9 mouse cellular contexts compared by ENCODE assay signal in the genomic region with DNA sequence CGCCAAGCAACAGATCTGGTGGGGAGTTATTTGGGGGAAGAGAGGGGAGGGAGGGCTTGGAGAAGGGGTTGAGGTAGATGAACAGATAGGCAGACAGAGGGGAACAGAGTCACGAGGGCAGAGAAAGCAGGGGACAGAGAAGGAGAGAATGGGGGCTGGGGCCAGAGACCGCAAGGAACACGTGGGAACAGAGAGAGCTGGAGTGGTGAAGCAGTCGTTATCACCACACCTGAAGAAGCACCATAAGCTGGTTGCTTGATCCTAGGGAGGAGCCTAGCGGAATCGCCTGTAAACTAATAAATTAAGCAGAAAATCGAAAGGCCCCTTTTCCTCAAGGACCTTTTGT. TPM values are rescaled to one million over a fixed set of nuclear protein-coding genes. Genes with fewer than 3 reads are reported as not detected.
DNase-seq lines count a peak whose midpoint lies in the region; ATAC-seq and TF ChIP-seq lines count a peak whose summit lies in the region.
"Had no signal": no experiment of that assay in that cellular context is flagged by ENCODE, and none has a peak within 500 bp of the region (broad histone marks: within the 10 kb centered on the region; RNA-seq: fewer than 3 reads in every experiment).

No protein-coding gene starts in this region.

- no peaks in the 10 kb centered on the region for H3K9me3 ChIP-seq in heart, embryonic 14.5 days (ENCODE audit: control insufficient read depth, low read length)
- no peaks in the 10 kb centered on the region for H3K9me3 ChIP-seq in hindbrain, embryonic 14.5 days (ENCODE audit: control insufficient read depth, low read length)
- no peaks in the 10 kb centered on the region for H3K9me3 ChIP-seq in midbrain, embryonic 12.5 days

- peaks cover 0 to 5% of the 10 kb centered on the region in 2 experiments; a peak in 1 of 4 replicates for H3K4me1 ChIP-seq in heart, embryonic 14.5 days (ENCODE audit: control insufficient read depth in 2 of 2, insufficient read depth in 2 of 2, low read length in 2 of 2)
- H3K4me1 ChIP-seq in bone marrow macrophage, adult 2 months (ENCODE audit: control insufficient read depth, insufficient read depth, low read length) = no peaks in the 10 kb centered on the region
- H3K4me1 ChIP-seq in hindbrain, embryonic 14.5 days (replicated peaks; ENCODE audit: control insufficient read depth, insufficient read depth, low read length) = peaks cover 8% of the 10 kb centered on the region
- H3K4me1 ChIP-seq in midbrain, embryonic 12.5 days = peaks cover 12% of the 10 kb centered on the region

- H3K36me3 ChIP-seq in heart, embryonic 14.5 days (ENCODE audit: control insufficient read depth, insufficient read depth, low read length) = peaks cover 14% of the 10 kb centered on the region
- no peaks in the 10 kb centered on the region for H3K36me3 ChIP-seq in hindbrain, embryonic 14.5 days (replicated peaks; ENCODE audit: control insufficient read depth, insufficient read depth)
- no peaks in the 10 kb centered on the region for H3K36me3 ChIP-seq in midbrain, embryonic 12.5 days

- no peaks in the 10 kb centered on the region for H3K27me3 ChIP-seq in heart, embryonic 14.5 days (ENCODE audit: control insufficient read depth, insufficient read depth, low read length)
- no peaks in the 10 kb centered on the region for H3K27me3 ChIP-seq in hindbrain, embryonic 14.5 days (ENCODE audit: control insufficient read depth, insufficient read depth, low read length)
- no peaks in the 10 kb centered on the region for H3K27me3 ChIP-seq in midbrain, embryonic 12.5 days

- TF ChIP-seq CTCF in bone marrow macrophage, adult 2 months (IDR thresholded peaks at IDR 0.05; ENCODE audit: low read depth, low read length) = no peak

- TF ChIP-seq POLR2A in bone marrow macrophage, adult 2 months (IDR thresholded peaks at IDR 0.05; ENCODE audit: borderline replicate concordance, low read depth, low read length) = no peak

- H3K4me3 ChIP-seq in heart, embryonic 14.5 days (ENCODE audit: control insufficient read depth in 1 of 2, insufficient read depth in 1 of 2, low read depth in 1 of 2, low read length in 2 of 2) = peak overlapping the region; percentile 48 to 54
- H3K4me3 ChIP-seq in bone marrow macrophage, adult 2 months (ENCODE audit: insufficient read depth, low read length) = peak overlapping the region; percentile 50
- H3K4me3 ChIP-seq in hindbrain, embryonic 14.5 days (replicated peaks; ENCODE audit: low read length) = peak overlapping the region; percentile 34
- H3K4me3 ChIP-seq in midbrain, embryonic 12.5 days = peak overlapping the region; percentile 37

- peak overlapping the region; percentile 75 for H3K4me2 ChIP-seq in heart, embryonic 14.5 days (ENCODE audit: low read length)
- H3K4me2 ChIP-seq in hindbrain, embryonic 14.5 days (replicated peaks) = peak overlapping the region; percentile 84
- peak overlapping the region; percentile 86 for H3K4me2 ChIP-seq in midbrain, embryonic 12.5 days (replicated peaks)

- intact Hi-C loops in gastrocnemius, postnatal 36 days (cut with DNase I) = no loop called here

- 4% methylated on average over 8 of the region's 8 CpGs for WGBS in heart, embryonic 14.5 days
- 4% methylated on average over 8 of the region's 8 CpGs for WGBS in hindbrain, embryonic 14.5 days
- 6% methylated on average over 8 of the region's 8 CpGs for WGBS in midbrain, embryonic 12.5 days

- H3K27ac ChIP-seq in heart, embryonic 14.5 days (replicated peaks in 1 of 2; ENCODE audit: control insufficient read depth in 1 of 2, insufficient read depth in 1 of 2, low read depth in 2 of 2, low read length in 2 of 2) = peak overlapping the region; percentile 99 to 100
- peak overlapping the region; percentile 98 for H3K27ac ChIP-seq in bone marrow macrophage, adult 2 months (ENCODE audit: insufficient read depth, low read depth, low read length)
- H3K27ac ChIP-seq in hindbrain, embryonic 14.5 days = peak overlapping the region; percentile 91
- H3K27ac ChIP-seq in midbrain, embryonic 12.5 days (replicated peaks) = peak overlapping the region; percentile 96

- H3K9ac ChIP-seq in heart, embryonic 14.5 days (ENCODE audit: low read length) = peak overlapping the region; percentile 78
- H3K9ac ChIP-seq in hindbrain, embryonic 14.5 days = peak overlapping the region; percentile 58
- H3K9ac ChIP-seq in midbrain, embryonic 12.5 days (replicated peaks) = peak overlapping the region; percentile 52

- DNase-seq in heart, adult 18-20 months = no peak
- DNase-seq in hindbrain, embryonic 14.5 days (ENCODE audit: low spot score) = no peak
- no peak for DNase-seq in cerebellum, adult 11-12 months
- DNase-seq in gastrocnemius, postnatal 36 days = no peak
- DNase-seq in cerebellum, postnatal 4 days (ENCODE audit: low spot score in 2 of 2) = no peak

- peak; percentile 40; the same call in 1 of the 2 replicates for ATAC-seq in heart, embryonic 14.5 days (ENCODE audit: insufficient number of reproducible peaks, insufficient read depth, low FRiP score, low read depth)
- ATAC-seq in hindbrain, embryonic 14.5 days (ENCODE audit: low FRiP score) = peak; percentile 31
- peak; percentile 52 for ATAC-seq in midbrain, embryonic 12.5 days (ENCODE audit: low FRiP score, low read depth)

RNA-seq across cellular contexts. Expression of gene Rdm1, which starts 0.4 kb away (rescaled TPM):
- polyA plus RNA-seq in heart, embryonic 14.5 days (2014; fragmentation: Nextera tagmentation; extraction: Ambion mirVana) = 42.4 and 48.4 TPM in 2 replicates
- 10 to 100 TPM; 43.7 to 52.3 TPM for total RNA-seq in heart, adult 18-20 months (2021)
- polyA plus RNA-seq in bone marrow macrophage, adult 2 months (2012; ENCODE audit: insufficient read depth, insufficient read length, missing spikeins) = 21.2 and 22.1 TPM in 2 replicates
- polyA plus RNA-seq in hindbrain, embryonic 14.5 days (2014; fragmentation: Nextera tagmentation; extraction: Ambion mirVana) = 13.7 and 16.6 TPM in 2 replicates
- 41.9 and 48.9 TPM in 2 replicates for polyA plus RNA-seq in midbrain, embryonic 12.5 days (2016; fragmentation: Nextera tagmentation; extraction: Ambion mirVana)
- total RNA-seq in gastrocnemius, postnatal 36 days (2021) = 10 to 100 TPM; 22.4 to 24.3 TPM

RNA-seq across cellular contexts. Expression of gene Gm11634, which starts 27.6 kb away (rescaled TPM):
- polyA plus RNA-seq in heart, embryonic 14.5 days (2014; fragmentation: Nextera tagmentation; extraction: Ambion mirVana) = not detected in 2 replicates
- not detected for total RNA-seq in heart, adult 18-20 months (2021)
- not detected in 2 replicates for polyA plus RNA-seq in bone marrow macrophage, adult 2 months (2012; ENCODE audit: insufficient read depth, insufficient read length, missing spikeins)
- not detected in 2 replicates for polyA plus RNA-seq in hindbrain, embryonic 14.5 days (2014; fragmentation: Nextera tagmentation; extraction: Ambion mirVana)
- polyA plus RNA-seq in midbrain, embryonic 12.5 days (2016; fragmentation: Nextera tagmentation; extraction: Ambion mirVana) = not detected in 2 replicates
- not detected for total RNA-seq in gastrocnemius, postnatal 36 days (2021)
- polyA plus RNA-seq: large intestine, adult 2 months had no signal

RNA-seq across cellular contexts. Expression of gene Arl4d, which starts 38.7 kb away (rescaled TPM):
- 6.2 and 6.7 TPM in 2 replicates for polyA plus RNA-seq in heart, embryonic 14.5 days (2014; fragmentation: Nextera tagmentation; extraction: Ambion mirVana)
- total RNA-seq in heart, adult 18-20 months (2021) = 10 to 100 TPM; 19.6 to 22.5 TPM
- 0.80 and 1.9 TPM in 2 replicates for polyA plus RNA-seq in bone marrow macrophage, adult 2 months (2012; ENCODE audit: insufficient read depth, insufficient read length, missing spikeins)
- 5.6 and 5.9 TPM in 2 replicates for polyA plus RNA-seq in hindbrain, embryonic 14.5 days (2014; fragmentation: Nextera tagmentation; extraction: Ambion mirVana)
- 6.5 and 8.4 TPM in 2 replicates for polyA plus RNA-seq in midbrain, embryonic 12.5 days (2016; fragmentation: Nextera tagmentation; extraction: Ambion mirVana)
- 1 to 10 TPM; 4.7 to 9.3 TPM for total RNA-seq in gastrocnemius, postnatal 36 days (2021)

RNA-seq across cellular contexts. Expression of gene Tmem106a, which starts 44.6 kb away (rescaled TPM):
- 3.6 and 4.1 TPM in 2 replicates for polyA plus RNA-seq in heart, embryonic 14.5 days (2014; fragmentation: Nextera tagmentation; extraction: Ambion mirVana)
- 1 to 10 TPM; 3.2 to 5.9 TPM for total RNA-seq in heart, adult 18-20 months (2021)
- polyA plus RNA-seq in bone marrow macrophage, adult 2 months (2012; ENCODE audit: insufficient read depth, insufficient read length, missing spikeins) = 407 and 510 TPM in 2 replicates
- polyA plus RNA-seq in hindbrain, embryonic 14.5 days (2014; fragmentation: Nextera tagmentation; extraction: Ambion mirVana) = 4.7 and 4.8 TPM in 2 replicates
- polyA plus RNA-seq in midbrain, embryonic 12.5 days (2016; fragmentation: Nextera tagmentation; extraction: Ambion mirVana) = 3.4 and 4.5 TPM in 2 replicates
- total RNA-seq in gastrocnemius, postnatal 36 days (2021) = 1 to 10 TPM in 1 of 2 experiments, under 1 TPM in 1; 0.96 to 1.8 TPM
